Mouse (Mus musculus): ENCODE data around the gene Cspg5.
A peak's percentile ranks its signal among the peaks of the same experiment; 100 is the strongest.

Cspg5 gene

DNA sequence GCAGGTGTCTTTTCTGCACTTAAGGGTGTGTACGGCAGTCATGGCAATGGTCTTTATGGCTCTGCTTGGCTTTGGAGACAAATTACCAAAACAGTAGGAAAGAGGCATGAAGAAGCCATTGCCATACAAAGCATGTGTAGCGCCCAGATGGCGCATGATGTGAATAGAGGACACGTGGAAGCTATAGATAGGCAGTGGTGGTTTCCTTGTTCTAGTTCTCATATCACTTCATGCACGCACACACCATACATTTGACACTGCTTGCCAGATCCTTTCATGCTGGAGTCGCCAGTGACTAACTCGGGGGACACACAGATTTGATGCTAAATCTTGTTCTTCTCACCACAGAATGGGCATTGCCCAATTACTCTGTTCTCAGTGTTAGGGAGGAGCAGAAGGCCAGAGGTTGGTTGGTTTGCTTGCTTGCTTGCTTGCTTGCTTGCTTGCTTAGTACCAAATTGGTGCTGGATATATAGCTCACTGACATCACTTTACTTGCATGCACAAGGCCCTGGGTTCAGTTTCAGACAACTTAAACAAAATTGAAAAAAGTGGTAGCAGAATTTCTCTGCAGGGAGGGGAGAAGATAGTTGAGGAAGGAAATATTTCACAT lies at the start of gene Cspg5:
Gene Cspg5 (plus strand): TSS at position 563 of the 613 bp plus-strand sequence.
- peak; percentile 43 for DNase-seq (ENCODE audit: low read depth, low spot score)

DNA sequence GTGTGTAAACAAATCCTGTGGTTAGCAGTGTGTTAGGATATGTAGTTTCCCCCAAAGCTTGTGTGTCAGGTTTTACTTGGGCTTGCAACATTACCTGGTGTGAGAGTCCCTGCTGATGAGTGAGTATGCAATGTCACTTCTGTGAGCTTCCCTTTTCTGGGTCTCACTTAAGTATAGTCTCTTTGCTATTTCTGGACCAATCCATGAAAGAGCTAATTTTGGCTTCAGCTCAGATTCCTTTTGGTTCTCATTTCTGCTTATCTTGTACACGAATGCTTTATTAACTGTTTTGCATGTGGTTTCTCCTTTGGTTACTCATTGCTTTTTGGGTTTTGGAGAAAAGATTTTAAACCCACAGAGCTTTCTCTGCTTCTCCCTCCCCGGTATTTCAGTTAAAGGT lies 43.7 kb upstream of the Cspg5 start:
- DNase-seq (ENCODE audit: low read depth, low spot score), result peak; percentile 54

DNA sequence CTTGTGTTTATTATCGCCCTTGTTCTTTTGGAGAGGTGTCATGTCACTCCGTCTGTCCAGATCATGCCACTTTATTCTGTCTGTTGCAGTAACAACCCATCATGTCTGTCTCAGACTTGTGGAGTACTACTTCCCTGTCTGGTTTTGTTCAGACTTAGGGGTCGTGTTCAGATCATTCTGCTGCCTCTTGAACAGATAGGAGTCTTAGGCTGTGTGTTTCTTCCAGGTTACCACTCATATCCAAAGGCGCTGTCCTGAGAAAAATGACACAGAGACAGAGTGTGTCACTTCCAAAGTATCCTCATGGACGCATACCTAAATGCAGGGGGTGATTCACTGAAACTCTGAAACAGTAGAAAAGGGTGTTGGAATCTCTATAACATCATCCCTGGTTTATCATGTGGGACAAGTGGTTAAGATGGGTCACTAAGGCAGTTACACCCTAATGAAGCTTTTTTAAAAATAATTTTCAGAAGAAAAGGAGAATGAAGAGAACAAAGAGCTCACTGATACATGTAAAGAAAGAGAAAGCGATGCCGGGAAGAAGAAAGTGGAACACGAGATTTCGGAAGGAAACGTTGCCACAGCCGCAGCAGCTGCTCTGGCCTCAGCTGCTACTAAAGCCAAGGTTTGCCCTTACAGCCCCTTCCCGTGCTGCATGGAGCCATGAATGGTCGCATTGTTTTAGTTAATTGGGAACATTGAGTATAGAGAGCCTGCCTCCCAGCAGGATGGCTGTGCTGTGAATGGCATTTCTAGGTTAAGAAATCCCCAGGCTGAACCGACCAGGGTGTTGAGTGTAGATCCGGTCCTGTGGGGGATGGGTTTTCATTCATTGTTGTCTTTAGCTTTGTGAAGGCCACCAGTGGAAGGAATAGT lies 37.8 kb upstream of the Cspg5 start:
- DNase-seq (ENCODE audit: low read depth, low spot score), result peak; percentile 81

GRCm38 (mm10) chr9:110206437-110206836 lies 37.1 kb upstream of the Cspg5 start:
- DNase-seq (ENCODE audit: low read depth, low spot score), result peak; percentile 66

GRCm38 (mm10) chr9:110208265-110208664 lies 35.3 kb upstream of the Cspg5 start:
- peak; percentile 16 for DNase-seq (ENCODE audit: low read depth, low spot score)

- DNase-seq (ENCODE audit: low read depth, low spot score), result peak; percentile 80
Observed at GRCm38 (mm10) chr9:110208967-110209366, 34.6 kb upstream of the Cspg5 start.

DNA sequence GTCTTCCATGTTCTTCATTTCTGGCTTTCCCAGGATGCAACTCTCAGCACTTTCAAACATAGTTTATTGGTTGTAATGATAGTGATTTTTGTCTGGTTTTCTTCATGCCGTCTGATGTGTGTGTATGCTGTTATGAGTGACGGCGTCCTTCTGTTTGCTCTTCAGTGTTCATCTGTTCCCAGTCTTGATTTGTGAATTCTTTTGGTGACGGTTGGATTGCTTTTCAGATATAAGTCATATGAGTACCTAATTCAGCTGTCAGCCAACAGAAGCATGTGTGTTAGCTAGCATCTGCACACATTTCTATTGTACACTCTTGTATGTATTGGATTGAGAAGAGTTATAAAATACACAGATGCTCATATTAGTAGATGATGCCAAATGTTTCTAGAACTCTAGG lies 19.3 kb upstream of the Cspg5 start:
- no peak for DNase-seq (ENCODE audit: low read depth, low spot score)

DNA sequence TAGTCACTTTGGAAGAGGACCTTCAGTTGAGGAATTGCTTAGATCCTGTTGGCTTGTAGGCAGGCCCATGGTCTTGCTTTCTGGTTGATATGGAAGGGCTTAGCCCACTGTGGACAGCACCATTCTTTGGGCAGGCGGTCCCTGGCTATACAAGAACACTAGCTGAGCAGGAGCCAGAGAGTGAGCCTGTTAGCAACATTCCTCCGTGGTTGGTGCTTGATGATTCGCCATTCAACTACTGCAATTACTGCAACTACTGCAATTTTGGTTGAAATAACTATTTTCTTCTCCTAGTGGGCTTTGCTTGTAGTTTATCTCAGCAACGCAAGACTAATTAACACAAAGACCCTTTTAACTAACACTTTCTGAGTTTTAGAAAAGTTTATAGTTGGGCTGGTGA lies 17.4 kb upstream of the Cspg5 start:
- no peak for DNase-seq (ENCODE audit: low read depth, low spot score)

- DNase-seq (ENCODE audit: low read depth, low spot score), result no peak
Observed at GRCm38 (mm10) chr9:110228671-110229070, 14.9 kb upstream of the Cspg5 start.

- DNase-seq (ENCODE audit: low read depth, low spot score), result no peak
Observed at GRCm38 (mm10) chr9:110229112-110229511, 14.5 kb upstream of the Cspg5 start.

- DNase-seq (ENCODE audit: low read depth, low spot score), result peak; percentile 85
Observed at GRCm38 (mm10) chr9:110229566-110230248, 13.9 kb upstream of the Cspg5 start.

GRCm38 (mm10) chr9:110230395-110231071 lies 13.1 kb upstream of the Cspg5 start:
- DNase-seq (ENCODE audit: low read depth, low spot score), result peak; percentile 96

DNA sequence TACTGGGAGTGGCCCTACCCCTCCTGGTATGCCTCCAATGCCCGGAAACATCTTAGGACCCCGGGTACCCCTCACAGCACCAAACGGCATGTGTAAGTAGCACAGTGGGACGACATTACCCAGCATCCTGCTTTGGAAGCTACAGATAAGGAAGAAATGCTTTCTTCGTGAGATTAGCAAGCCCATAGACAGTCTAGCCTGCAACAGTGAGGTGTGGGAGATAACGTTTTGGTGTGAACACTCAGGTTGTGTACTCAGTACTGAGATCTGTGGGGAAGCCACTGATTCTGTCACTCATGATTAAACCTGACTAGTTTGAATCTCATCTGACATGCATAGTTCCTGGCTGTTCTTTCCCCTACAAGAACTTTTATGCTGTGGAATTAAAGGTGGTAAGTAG lies 8.6 kb upstream of the Cspg5 start:
- DNase-seq (ENCODE audit: low read depth, low spot score), result no peak

GRCm38 (mm10) chr9:110244567-110244888 lies 945 bp downstream of the Cspg5 start:
- DNase-seq (ENCODE audit: low read depth, low spot score), result no peak

DNA sequence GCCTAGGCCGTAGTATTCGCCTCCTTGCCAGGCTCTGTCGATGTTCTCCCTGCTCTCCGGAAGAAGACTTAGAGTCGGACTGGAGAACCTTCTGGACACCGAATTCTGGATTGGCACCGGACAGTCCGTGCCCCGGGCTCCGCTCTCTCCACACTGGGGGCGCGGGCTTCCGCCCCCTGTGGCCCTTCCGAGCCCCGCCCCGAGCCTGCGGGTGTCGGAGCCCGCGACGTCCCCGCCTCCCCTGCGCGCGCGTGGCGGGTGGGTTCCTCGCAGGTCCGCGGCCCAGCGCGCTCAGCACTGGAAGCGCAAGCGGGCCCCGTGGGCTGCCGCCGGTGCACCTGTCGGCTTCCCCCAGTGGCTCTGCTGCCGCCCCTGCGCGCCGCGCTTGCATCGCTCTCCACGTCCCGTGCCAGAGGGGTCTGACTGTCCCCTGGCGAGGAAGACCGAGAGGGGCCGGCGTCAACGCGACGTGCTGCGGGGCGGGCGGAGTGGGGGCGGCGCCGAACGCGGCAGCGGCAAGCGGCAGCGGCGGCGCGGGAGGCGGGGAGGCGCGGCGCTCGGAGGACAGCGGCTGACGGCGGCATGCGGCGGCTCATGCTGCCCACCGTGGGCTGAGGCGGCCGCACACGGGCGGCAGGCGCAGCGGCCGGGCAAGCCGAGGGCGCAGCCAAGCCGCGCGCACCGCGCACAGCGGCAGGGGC lies 1.5 kb downstream of the Cspg5 start:
- peak; percentile 86 for DNase-seq (ENCODE audit: low read depth, low spot score)

- DNase-seq (ENCODE audit: low read depth, low spot score), result peak; percentile 83
Observed at GRCm38 (mm10) chr9:110245590-110246320, 2.2 kb downstream of the Cspg5 start.

DNA sequence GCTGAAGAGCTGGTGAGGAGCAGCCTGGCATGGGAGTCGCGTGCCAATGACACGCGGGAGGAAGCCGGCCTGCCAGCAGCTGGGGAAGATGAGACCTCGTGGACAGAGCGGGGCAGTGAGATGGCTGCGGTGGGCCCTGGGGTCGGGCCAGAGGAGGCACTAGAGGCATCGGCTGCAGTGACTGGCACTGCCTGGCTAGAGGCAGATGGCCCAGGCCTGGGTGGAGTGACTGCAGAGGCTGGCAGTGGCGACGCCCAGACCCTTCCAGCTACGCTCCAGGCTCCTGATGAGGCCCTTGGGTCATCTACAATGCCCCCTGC lies 2.7 kb downstream of the Cspg5 start:
- no peak for DNase-seq (ENCODE audit: low read depth, low spot score)

DNA sequence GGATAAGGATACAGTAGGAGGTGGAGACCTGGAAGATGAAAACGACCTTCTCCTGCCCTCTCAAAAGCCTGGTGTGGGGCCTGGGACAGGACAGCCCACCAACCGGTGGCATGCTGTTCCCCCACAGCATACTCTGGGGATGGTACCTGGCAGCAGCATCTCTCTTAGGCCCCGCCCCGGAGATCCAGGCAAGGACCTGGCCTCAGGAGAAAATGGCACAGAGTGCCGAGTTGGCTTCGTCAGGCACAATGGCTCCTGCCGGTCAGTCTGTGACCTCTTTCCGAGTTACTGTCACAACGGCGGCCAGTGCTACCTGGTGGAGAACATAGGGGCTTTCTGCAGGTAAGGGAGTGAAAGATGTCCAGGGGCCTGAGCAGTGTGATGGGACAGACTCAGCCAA lies 3.5 kb downstream of the Cspg5 start:
- no peak for DNase-seq (ENCODE audit: low read depth, low spot score)

DNA sequence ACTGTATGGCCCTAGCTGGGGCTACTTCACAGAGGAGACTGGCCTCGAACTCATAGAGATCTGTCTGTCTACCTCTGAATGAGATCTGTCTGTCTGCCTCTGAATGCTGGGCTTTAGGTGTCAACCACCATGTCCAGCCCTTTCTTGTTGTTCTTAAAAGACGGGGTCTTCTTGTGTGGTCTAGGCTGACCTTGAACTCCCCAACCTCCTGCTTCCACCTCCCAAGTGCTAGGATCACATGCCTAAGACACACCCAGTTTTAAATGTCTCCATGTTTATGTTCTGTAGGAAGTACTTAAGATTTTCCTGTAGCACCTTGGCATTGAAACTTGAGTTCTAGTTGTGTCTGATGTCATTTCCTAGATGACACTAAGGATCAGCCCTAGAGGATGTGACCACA lies 5.3 kb downstream of the Cspg5 start:
- no peak for DNase-seq (ENCODE audit: low read depth, low spot score)

- peak; percentile 83 for DNase-seq (ENCODE audit: low read depth, low spot score)
Observed at GRCm38 (mm10) chr9:110249823-110250543, 6.4 kb downstream of the Cspg5 start.

Data from brain, adult 2 months (tissue).